Mouse (Mus musculus) lung, adult 18-20 months (tissue): ENCODE results near the gene Ssr2.

Experiments used
- DNase-seq, 2 experiments: peaks; one replicate each; pipeline ENCODE4 v3.0.0; 2022; ENCODE audit warnings: mixed read lengths in 2 of 2

Ssr2 gene

GRCm38 (mm10) chr3:88626316-88626715, 50.6 kb downstream of the Ssr2 start:
- no peak for DNase-seq

- DNase-seq: no peak
Measured at GRCm38 (mm10) chr3:88627114-88627513, 51.4 kb downstream of the Ssr2 start.

- no peak for DNase-seq
Measured at GRCm38 (mm10) chr3:88627535-88627934, 51.9 kb downstream of the Ssr2 start.

GRCm38 (mm10) chr3:88628766-88629165, 53.1 kb downstream of the Ssr2 start:
- peak in 1 of 2 experiments; percentile 4 for DNase-seq

GRCm38 (mm10) chr3:88629244-88629643, 53.6 kb downstream of the Ssr2 start:
- peak in 1 of 2 experiments; percentile 10 for DNase-seq

GRCm38 (mm10) chr3:88630018-88630417, 54.3 kb downstream of the Ssr2 start:
- DNase-seq: peak; percentile 49 to 61

- DNase-seq: peak; percentile 71 to 79
Measured at GRCm38 (mm10) chr3:88630849-88631341, 55.2 kb downstream of the Ssr2 start.

GRCm38 (mm10) chr3:88631921-88632587, 56.4 kb downstream of the Ssr2 start:
- DNase-seq: peak; percentile 33 to 43

- peak in 1 of 2 experiments; percentile 0 for DNase-seq
Measured at GRCm38 (mm10) chr3:88633056-88633455, 57.4 kb downstream of the Ssr2 start.

- peak in 1 of 2 experiments; percentile 2 for DNase-seq
Measured at GRCm38 (mm10) chr3:88635506-88636275, 60.0 kb downstream of the Ssr2 start.

GRCm38 (mm10) chr3:88636555-88636986, 60.9 kb downstream of the Ssr2 start:
- DNase-seq: peak in 1 of 2 experiments; percentile 3

- peak in 1 of 2 experiments; percentile 3 for DNase-seq
Measured at GRCm38 (mm10) chr3:88637134-88637533, 61.5 kb downstream of the Ssr2 start.
